Mouse (Mus musculus) spleen, adult 2 months (tissue): ENCODE results near the gene Ppil1. TPM values are rescaled to one million over a fixed set of nuclear protein-coding genes. Genes with fewer than 3 reads are reported as not detected.
"Not testable (repeated sequence)": the region's sequence is repeated elsewhere in the genome, so short reads cannot be mapped to it uniquely, and the experiment has no call there.

Source experiments
- DNase-seq, 2 experiments: peaks; one replicate each; pipeline versions ENCODE4 v3.0.0 to v3.0.0-alpha.2; 2012 to 2021; ENCODE audit warnings: low spot score in 2 of 2, low read depth in 1 of 2
- H3K27ac ChIP-seq: fragments of 200-500 bp; 2 replicates; pipeline ENCODE4 v1.5.1; 2012; ENCODE audit warnings: low read length, inconsistent platforms; ENCODE audit not compliant: insufficient read depth
- H3K27me3 ChIP-seq: fragments of 200-500 bp; 2 replicates; pipeline ENCODE4 v1.6.1; 2012; ENCODE audit warnings: mild to moderate bottlenecking, moderate library complexity, low read length, inconsistent platforms; ENCODE audit not compliant: control insufficient read depth, insufficient read depth
- H3K36me3 ChIP-seq: fragments of 200-500 bp; 2 replicates; pipeline ENCODE4 v1.6.1; 2012; ENCODE audit warnings: mild to moderate bottlenecking, low read length, inconsistent platforms; ENCODE audit not compliant: control insufficient read depth, insufficient read depth
- H3K4me1 ChIP-seq: fragments of 200-500 bp; 2 replicates; pipeline ENCODE4 v1.6.1; 2011; ENCODE audit warnings: inconsistent platforms; ENCODE audit not compliant: control insufficient read depth, insufficient read depth, insufficient read length
- H3K4me3 ChIP-seq: fragments of 200-500 bp; 2 replicates; pipeline ENCODE4 v1.5.1; 2011; ENCODE audit warnings: mild to moderate bottlenecking, inconsistent platforms; ENCODE audit not compliant: insufficient read depth, insufficient read length; ENCODE audit errors: extremely low read depth
- CTCF ChIP-seq: fragments of 200-500 bp; IDR thresholded peaks from 2 replicates; pipeline ENCODE4 v1.5.1; 2011; ENCODE audit warnings: mild to moderate bottlenecking, inconsistent platforms; ENCODE audit not compliant: insufficient read depth, insufficient read length, insufficient replicate concordance; ENCODE audit errors: extremely low read depth
- POLR2A ChIP-seq: fragments of 200-500 bp; IDR thresholded peaks from 2 replicates; pipeline ENCODE4 v1.6.1; 2011; ENCODE audit warnings: low read depth, low read length, inconsistent platforms
- WGBS: fragments of 180-500 bp; shearing (Covaris S2); methylation state at CpG from one replicate; pipeline ENCODE4 v1.1.7; 2018; 5-methylcytosine and 5-hydroxymethylcytosine counted together
- polyA plus RNA-seq: library from polyadenylated mRNA; depleted of rRNA; stranded (reverse); fragments of >200 nt; gene quantifications from 2 replicates; pipeline ENCODE4 v1.2.3, GENCODE M21; 2012

Ppil1 gene
- polyA plus RNA-seq, 1 experiment = 24.8 TPM

GRCm38 (mm10) chr17:29253684-29254083 is 10.3 kb downstream of the Ppil1 start:
- DNase-seq = no peak
- Histone ChIP-seq H3K27ac (no peak overlapping the region), H3K4me1 (no peaks in the 10 kb centered on the region), H3K36me3 (peaks cover 28% of the 10 kb centered on the region), H3K4me3 (no peak overlapping the region), H3K27me3 (no peaks in the 10 kb centered on the region)
- 94% methylated on average over 9 of the region's 9 CpGs for WGBS
- TF ChIP-seq CTCF (no peak), POLR2A (no peak)

GRCm38 (mm10) chr17:29253236-29253635 is 10.8 kb downstream of the Ppil1 start:
- no peak overlapping the region for H3K27ac ChIP-seq
- no peak for DNase-seq
- H3K4me1 ChIP-seq = no peaks in the 10 kb centered on the region
- H3K36me3 ChIP-seq = peaks cover 24% of the 10 kb centered on the region
- H3K27me3 ChIP-seq = no peaks in the 10 kb centered on the region
- 82% methylated on average over 2 of the region's 2 CpGs for WGBS
- H3K4me3 ChIP-seq = no peak overlapping the region
- TF ChIP-seq CTCF = no peak
- TF ChIP-seq POLR2A = no peak

- no peak for TF ChIP-seq CTCF
- no peak for TF ChIP-seq POLR2A
- Histone ChIP-seq H3K36me3 (peaks cover 17% of the 10 kb centered on the region), H3K27me3 (no peaks in the 10 kb centered on the region), H3K4me1 (no peaks in the 10 kb centered on the region), H3K4me3 (no peak overlapping the region), H3K27ac (no peak overlapping the region)
- WGBS = 75% methylated on average over 15 of the region's 15 CpGs
- DNase-seq = no peak
Measured at GRCm38 (mm10) chr17:29251608-29252390, 12.2 kb downstream of the Ppil1 start.

GRCm38 (mm10) chr17:29251006-29251405 is 13.0 kb downstream of the Ppil1 start:
- DNase-seq, H3K4me1 ChIP-seq, H3K4me3 ChIP-seq, H3K27ac ChIP-seq, H3K27me3 ChIP-seq: not testable (repeated sequence)
- H3K36me3 ChIP-seq = peaks cover 15% of the 10 kb centered on the region
- 85% methylated on average over 14 of the region's 14 CpGs for WGBS

GRCm38 (mm10) chr17:29249512-29249911 is 14.5 kb downstream of the Ppil1 start:
- H3K36me3 ChIP-seq = peaks cover 14% of the 10 kb centered on the region
- H3K27ac ChIP-seq = no peak overlapping the region
- no peak for DNase-seq
- H3K27me3 ChIP-seq = no peaks in the 10 kb centered on the region
- H3K4me3 ChIP-seq = no peak overlapping the region
- 70% methylated on average over 9 of the region's 9 CpGs for WGBS
- peaks cover 3% of the 10 kb centered on the region; the same call in 1 of the 2 replicates for H3K4me1 ChIP-seq
- TF ChIP-seq CTCF (no peak), POLR2A (no peak)

- no peak overlapping the region for H3K27ac ChIP-seq
- no peaks in the 10 kb centered on the region for H3K27me3 ChIP-seq
- H3K36me3 ChIP-seq = peaks cover 14% of the 10 kb centered on the region
- no peak for DNase-seq
- no peak overlapping the region for H3K4me3 ChIP-seq
- 91% methylated on average over 13 of the region's 13 CpGs for WGBS
- H3K4me1 ChIP-seq = peaks cover 3% of the 10 kb centered on the region; the same call in 1 of the 2 replicates
- no peak for TF ChIP-seq POLR2A
- TF ChIP-seq CTCF = no peak
Measured at GRCm38 (mm10) chr17:29247881-29248280, 16.1 kb downstream of the Ppil1 start.

- peak; percentile 50; the same call in 1 of the 2 replicates for TF ChIP-seq CTCF
- no peak for TF ChIP-seq POLR2A
- 56% methylated on average over 5 of the region's 5 CpGs for WGBS
- no peak for DNase-seq
- H3K27me3 ChIP-seq = no peaks in the 10 kb centered on the region
- H3K4me1 ChIP-seq = peaks cover 3% of the 10 kb centered on the region; the same call in 1 of the 2 replicates
- H3K27ac ChIP-seq = no peak overlapping the region
- H3K4me3 ChIP-seq = no peak overlapping the region
- H3K36me3 ChIP-seq = peaks cover 10% of the 10 kb centered on the region
Measured at GRCm38 (mm10) chr17:29246602-29247001, 17.4 kb downstream of the Ppil1 start.
